Mouse (Mus musculus): ENCODE data around the gene Crxos. TPM values are rescaled to one million over a fixed set of nuclear protein-coding genes. Genes with fewer than 3 reads are reported as not detected.

Gene Crxos
- polyA plus RNA-seq, 1 experiment = not detected

DNA sequence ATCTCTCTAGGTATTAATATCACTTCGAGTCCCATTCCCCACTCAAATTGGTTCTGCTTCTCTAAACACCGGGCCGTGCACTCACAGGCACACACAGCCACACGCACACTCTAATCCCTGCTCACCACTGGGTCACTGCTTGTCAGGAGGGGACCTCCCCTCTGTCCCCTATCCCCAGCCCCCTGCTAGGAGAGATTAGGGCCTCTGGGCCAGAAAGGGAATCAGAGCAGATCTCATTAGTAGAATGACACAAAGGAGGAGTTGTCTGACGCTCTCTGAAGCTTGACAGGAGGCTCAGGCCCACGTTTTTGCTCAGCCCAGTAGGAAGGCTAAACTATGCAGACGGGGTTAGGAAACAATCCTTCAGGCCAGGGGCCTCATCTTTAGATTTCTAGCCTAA is 1.0 kb upstream of the Crxos start:
- no peak for TF ChIP-seq CEBPB (IDR thresholded peaks at IDR 0.05; ENCODE audit: insufficient read depth, poor library complexity, severe bottlenecking)
- no peak for TF ChIP-seq MAX (IDR thresholded peaks at IDR 0.05; ENCODE audit: low read depth)
- TF ChIP-seq MYOG (IDR thresholded peaks at IDR 0.05; ENCODE audit: control insufficient read depth in 1 of 3, insufficient read depth in 1 of 3, insufficient read length in 2 of 3, low read depth in 2 of 3) = no peak
- no peak for TF ChIP-seq TCF3 (IDR thresholded peaks at IDR 0.05; ENCODE audit: insufficient read length, low read depth)
- TF ChIP-seq E2F4 (IDR thresholded peaks at IDR 0.05; ENCODE audit: insufficient read depth) = no peak
- no peak for TF ChIP-seq MYOD1 (IDR thresholded peaks at IDR 0.05; ENCODE audit: control insufficient read depth in 1 of 3, insufficient read length in 2 of 3, low read depth in 2 of 3)
- TF ChIP-seq TCF12 (IDR thresholded peaks at IDR 0.05; ENCODE audit: insufficient read depth, poor library complexity, severe bottlenecking) = no peak
- no peak for TF ChIP-seq REST (IDR thresholded peaks at IDR 0.05; ENCODE audit: insufficient read depth, insufficient read length)
- TF ChIP-seq POLR2A (IDR thresholded peaks at IDR 0.05; ENCODE audit: insufficient read length, low read depth) = no peak
- TF ChIP-seq USF1 (IDR thresholded peaks at IDR 0.05; ENCODE audit: low read depth) = no peak
- no peak for TF ChIP-seq SRF (IDR thresholded peaks at IDR 0.05; ENCODE audit: control insufficient read depth, insufficient read length, low read depth)
- no peak for TF ChIP-seq POLR2AphosphoS2 (IDR thresholded peaks at IDR 0.05; ENCODE audit: insufficient read length, low read depth)
- Histone ChIP-seq H3K79me2 (ENCODE audit: control insufficient read depth, insufficient read depth) (no peaks in the 10 kb centered on the region), H3K4me2 (ENCODE audit: low read depth) (no peak overlapping the region)

DNA sequence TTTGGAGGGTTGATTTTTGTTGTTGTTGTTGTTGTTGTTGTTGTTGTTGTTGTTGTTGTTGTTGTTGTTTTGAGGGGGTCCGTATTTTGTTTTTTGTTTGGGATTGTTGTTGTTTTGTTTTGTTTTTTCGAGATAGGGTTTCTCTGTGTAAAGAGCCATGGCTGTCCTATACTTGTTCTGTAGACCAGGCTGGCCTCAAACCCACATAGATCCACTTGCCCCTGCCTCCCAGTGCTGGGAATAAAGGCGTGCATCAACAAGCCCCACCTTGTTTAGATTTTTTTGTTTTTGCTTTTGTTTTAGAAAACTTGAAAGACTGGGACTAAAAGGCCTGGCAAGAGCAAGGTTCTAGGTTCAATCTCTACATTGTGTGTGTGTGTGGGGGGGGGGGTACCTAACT is 586 bp upstream of the Crxos start:
- Histone ChIP-seq H3K4me2 (ENCODE audit: low read depth) (no peak overlapping the region), H3ac (ENCODE audit: control insufficient read depth, insufficient read length) (no peak overlapping the region), H3K27me3 (ENCODE audit: control insufficient read depth, insufficient read depth, insufficient read length) (no peaks in the 10 kb centered on the region), H3K79me2 (ENCODE audit: control insufficient read depth, insufficient read depth) (no peaks in the 10 kb centered on the region), H3K36me3 (ENCODE audit: control insufficient read depth, insufficient read depth) (no peaks in the 10 kb centered on the region), H3K4me3 (no peak overlapping the region)
- no peak for TF ChIP-seq CEBPB (IDR thresholded peaks at IDR 0.05; ENCODE audit: insufficient read depth, poor library complexity, severe bottlenecking)

More for the DNA sequence above, 1.0 kb upstream of the Crxos start:
- H3K4me3 ChIP-seq = no peak overlapping the region
- no peaks in the 10 kb centered on the region for H3K27me3 ChIP-seq (ENCODE audit: control insufficient read depth, insufficient read depth, insufficient read length)
- H3K36me3 ChIP-seq (ENCODE audit: control insufficient read depth, insufficient read depth) = no peaks in the 10 kb centered on the region
- no peak overlapping the region for H3ac ChIP-seq (ENCODE audit: control insufficient read depth, insufficient read length)

DNA sequence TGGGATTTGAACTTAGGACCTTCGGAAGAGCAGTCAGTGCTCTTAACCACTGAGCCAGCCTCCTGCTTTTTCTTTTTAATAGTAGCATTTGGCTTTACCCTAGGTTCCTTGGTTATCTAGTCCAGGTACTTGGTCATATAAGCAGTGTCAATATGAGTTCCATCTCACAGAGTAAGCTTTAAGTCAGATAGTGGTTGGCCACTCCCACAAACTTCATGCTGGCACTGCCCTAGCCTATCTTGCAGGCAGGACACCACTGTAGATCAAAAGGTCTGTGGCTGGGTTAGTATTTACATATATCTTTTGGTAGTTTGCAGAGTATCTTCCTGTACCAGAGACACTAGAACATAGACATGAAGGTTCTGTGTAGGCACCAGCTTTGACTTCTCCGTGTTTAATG is 1.7 kb downstream of the Crxos start:
- Histone ChIP-seq H3K27me3 (ENCODE audit: control insufficient read depth, insufficient read depth, insufficient read length) (no peaks in the 10 kb centered on the region), H3K79me2 (ENCODE audit: control insufficient read depth, insufficient read depth) (no peaks in the 10 kb centered on the region), H3K4me2 (ENCODE audit: low read depth) (no peak overlapping the region), H3K36me3 (ENCODE audit: control insufficient read depth, insufficient read depth) (no peaks in the 10 kb centered on the region), H3K4me3 (no peak overlapping the region), H3ac (ENCODE audit: control insufficient read depth, insufficient read length) (no peak overlapping the region)
- no peak for TF ChIP-seq REST (IDR thresholded peaks at IDR 0.05; ENCODE audit: insufficient read depth, insufficient read length)
- TF ChIP-seq TCF3 (IDR thresholded peaks at IDR 0.05; ENCODE audit: insufficient read length, low read depth) = no peak
- TF ChIP-seq MYOD1 (IDR thresholded peaks at IDR 0.05; ENCODE audit: control insufficient read depth in 1 of 3, insufficient read length in 2 of 3, low read depth in 2 of 3) = no peak
- TF ChIP-seq E2F4 (IDR thresholded peaks at IDR 0.05; ENCODE audit: insufficient read depth) = no peak
- TF ChIP-seq CEBPB (IDR thresholded peaks at IDR 0.05; ENCODE audit: insufficient read depth, poor library complexity, severe bottlenecking) = no peak
- no peak for TF ChIP-seq TCF12 (IDR thresholded peaks at IDR 0.05; ENCODE audit: insufficient read depth, poor library complexity, severe bottlenecking)
- TF ChIP-seq POLR2A (IDR thresholded peaks at IDR 0.05; ENCODE audit: insufficient read length, low read depth) = no peak
- no peak for TF ChIP-seq USF1 (IDR thresholded peaks at IDR 0.05; ENCODE audit: low read depth)
- no peak for TF ChIP-seq MAX (IDR thresholded peaks at IDR 0.05; ENCODE audit: low read depth)
- no peak for TF ChIP-seq SRF (IDR thresholded peaks at IDR 0.05; ENCODE audit: control insufficient read depth, insufficient read length, low read depth)
- no peak for TF ChIP-seq MYOG (IDR thresholded peaks at IDR 0.05; ENCODE audit: control insufficient read depth in 1 of 3, insufficient read depth in 1 of 3, insufficient read length in 2 of 3, low read depth in 2 of 3)
- no peak for TF ChIP-seq POLR2AphosphoS2 (IDR thresholded peaks at IDR 0.05; ENCODE audit: insufficient read length, low read depth)

DNA sequence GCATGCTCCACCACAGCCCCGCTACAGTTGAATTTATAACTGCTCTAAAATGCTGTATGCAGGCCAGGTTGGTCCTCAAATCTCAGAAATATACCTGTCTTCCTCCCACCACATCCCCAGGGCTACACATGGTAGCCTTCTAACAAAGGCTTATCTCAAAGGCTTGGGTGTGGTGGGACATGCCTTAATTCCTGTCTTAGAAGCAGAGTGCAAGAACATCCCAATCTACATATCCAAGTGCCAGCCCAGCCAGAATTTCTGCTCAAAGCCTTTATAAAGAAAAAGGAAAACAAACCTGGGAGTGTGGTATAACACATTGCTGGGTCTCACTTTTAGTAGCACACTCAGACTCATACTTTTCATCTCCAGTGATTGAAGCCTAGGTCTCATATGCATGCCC is 11.8 kb downstream of the Crxos start:
- no peaks in the 10 kb centered on the region for H3K36me3 ChIP-seq (ENCODE audit: control insufficient read depth, insufficient read depth)
- H3K4me3 ChIP-seq = no peak overlapping the region
- TF ChIP-seq TCF12 (IDR thresholded peaks at IDR 0.05; ENCODE audit: insufficient read depth, poor library complexity, severe bottlenecking) (no peak), CEBPB (IDR thresholded peaks at IDR 0.05; ENCODE audit: insufficient read depth, poor library complexity, severe bottlenecking) (no peak)
- no peaks in the 10 kb centered on the region for H3K27me3 ChIP-seq (ENCODE audit: control insufficient read depth, insufficient read depth, insufficient read length)
- H3K4me2 ChIP-seq (ENCODE audit: low read depth) = no peak overlapping the region
- no peak overlapping the region for H3ac ChIP-seq (ENCODE audit: control insufficient read depth, insufficient read length)
- H3K79me2 ChIP-seq (ENCODE audit: control insufficient read depth, insufficient read depth) = no peaks in the 10 kb centered on the region

DNA sequence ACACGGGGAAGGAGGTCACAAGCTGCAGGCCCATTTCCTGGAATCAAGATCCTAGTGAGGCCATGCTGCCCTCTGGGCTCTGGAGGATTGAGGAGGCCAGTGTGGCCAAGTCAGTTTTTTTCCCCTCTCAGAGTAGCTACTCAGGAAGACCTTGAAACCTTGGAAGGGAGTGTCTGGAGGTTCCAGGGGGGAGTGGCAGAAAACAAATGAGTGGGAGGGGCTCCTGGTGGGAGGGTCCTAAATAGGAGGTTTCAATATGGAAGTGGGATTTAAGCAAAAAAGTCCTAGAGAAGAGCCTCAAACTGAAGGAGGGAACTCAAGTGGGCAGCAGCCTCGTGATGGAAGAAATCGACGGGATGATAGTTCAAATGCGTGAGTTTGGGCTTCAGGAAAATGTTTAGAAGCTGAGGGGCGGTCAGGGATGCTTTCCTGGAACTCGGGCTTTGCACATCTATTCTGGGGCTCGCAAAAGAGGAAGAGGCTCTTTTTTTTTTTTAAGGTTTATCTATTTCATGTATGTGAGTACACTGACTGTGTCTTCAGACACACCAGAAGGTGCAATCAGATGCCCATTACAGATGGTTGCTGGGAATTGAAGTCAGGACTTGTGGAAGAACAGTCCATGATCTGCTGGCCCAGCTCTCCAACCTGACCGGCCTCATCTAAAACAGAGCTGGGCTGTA is 19.1 kb downstream of the Crxos start:
- H3K79me2 ChIP-seq (ENCODE audit: control insufficient read depth, insufficient read depth) = no peaks in the 10 kb centered on the region
- no peak for TF ChIP-seq MYOG (IDR thresholded peaks at IDR 0.05; ENCODE audit: control insufficient read depth in 1 of 3, insufficient read depth in 1 of 3, insufficient read length in 2 of 3, low read depth in 2 of 3)
- TF ChIP-seq REST (IDR thresholded peaks at IDR 0.05; ENCODE audit: insufficient read depth, insufficient read length) = no peak
- TF ChIP-seq TCF3 (IDR thresholded peaks at IDR 0.05; ENCODE audit: insufficient read length, low read depth) = no peak
- peaks cover 13% of the 10 kb centered on the region for H3K27me3 ChIP-seq (ENCODE audit: control insufficient read depth, insufficient read depth, insufficient read length)
- H3K4me3 ChIP-seq = no peak overlapping the region
- no peak overlapping the region for H3ac ChIP-seq (ENCODE audit: control insufficient read depth, insufficient read length)
- no peak overlapping the region for H3K4me2 ChIP-seq (ENCODE audit: low read depth)
- no peaks in the 10 kb centered on the region for H3K36me3 ChIP-seq (ENCODE audit: control insufficient read depth, insufficient read depth)

Data from myocyte (in vitro differentiated cells).